Mouse (Mus musculus) spleen, postnatal 10 days (tissue): ENCODE results near the gene Bcas3.

Source experiments
- DNase-seq, 2 experiments: peaks; one replicate each; pipeline ENCODE4 v3.0.0; 2021 to 2022; ENCODE audit warnings: low spot score in 2 of 2

Gene Bcas3

GRCm38 (mm10) chr11:85529531-85530285 is 176.7 kb downstream of the Bcas3 start:
- DNase-seq: no peak

GRCm38 (mm10) chr11:85540989-85541388 is 188.0 kb downstream of the Bcas3 start:
- no peak for DNase-seq

GRCm38 (mm10) chr11:85543311-85543710 is 190.3 kb downstream of the Bcas3 start:
- no peak for DNase-seq

- no peak for DNase-seq
Observed at GRCm38 (mm10) chr11:85545602-85546001, 192.6 kb downstream of the Bcas3 start.

GRCm38 (mm10) chr11:85547966-85548365 is 195.0 kb downstream of the Bcas3 start:
- DNase-seq: no peak

- DNase-seq: no peak
Observed at GRCm38 (mm10) chr11:85549651-85550050, 196.7 kb downstream of the Bcas3 start.

GRCm38 (mm10) chr11:85555066-85555465 is 202.1 kb downstream of the Bcas3 start:
- no peak for DNase-seq

- no peak for DNase-seq
Observed at GRCm38 (mm10) chr11:85555721-85556120, 202.8 kb downstream of the Bcas3 start.

GRCm38 (mm10) chr11:85565068-85565467 is 212.1 kb downstream of the Bcas3 start:
- DNase-seq: no peak

GRCm38 (mm10) chr11:85571040-85571439 is 218.1 kb downstream of the Bcas3 start:
- no peak for DNase-seq

GRCm38 (mm10) chr11:85571936-85572335 is 219.0 kb downstream of the Bcas3 start:
- DNase-seq: no peak

GRCm38 (mm10) chr11:85572590-85572989 is 219.6 kb downstream of the Bcas3 start:
- no peak for DNase-seq

- DNase-seq: no peak
Observed at GRCm38 (mm10) chr11:85574496-85574895, 221.5 kb downstream of the Bcas3 start.

- no peak for DNase-seq
Observed at GRCm38 (mm10) chr11:85577816-85578645, 225.1 kb downstream of the Bcas3 start.

- DNase-seq: no peak
Observed at GRCm38 (mm10) chr11:85584086-85584485, 231.1 kb downstream of the Bcas3 start.

- no peak for DNase-seq
Observed at GRCm38 (mm10) chr11:85593636-85594035, 240.7 kb downstream of the Bcas3 start.

GRCm38 (mm10) chr11:85599251-85599650 is 246.3 kb downstream of the Bcas3 start:
- DNase-seq: no peak

GRCm38 (mm10) chr11:85603546-85604322 is 250.8 kb downstream of the Bcas3 start:
- DNase-seq: no peak

- no peak for DNase-seq
Observed at GRCm38 (mm10) chr11:85609303-85609940, 256.5 kb downstream of the Bcas3 start.

GRCm38 (mm10) chr11:85613035-85613434 is 260.1 kb downstream of the Bcas3 start:
- no peak for DNase-seq

- DNase-seq: no peak
Observed at GRCm38 (mm10) chr11:85613586-85613985, 260.6 kb downstream of the Bcas3 start.

- DNase-seq: no peak
Observed at GRCm38 (mm10) chr11:85614431-85614830, 261.5 kb downstream of the Bcas3 start.
